In the genomic region with DNA sequence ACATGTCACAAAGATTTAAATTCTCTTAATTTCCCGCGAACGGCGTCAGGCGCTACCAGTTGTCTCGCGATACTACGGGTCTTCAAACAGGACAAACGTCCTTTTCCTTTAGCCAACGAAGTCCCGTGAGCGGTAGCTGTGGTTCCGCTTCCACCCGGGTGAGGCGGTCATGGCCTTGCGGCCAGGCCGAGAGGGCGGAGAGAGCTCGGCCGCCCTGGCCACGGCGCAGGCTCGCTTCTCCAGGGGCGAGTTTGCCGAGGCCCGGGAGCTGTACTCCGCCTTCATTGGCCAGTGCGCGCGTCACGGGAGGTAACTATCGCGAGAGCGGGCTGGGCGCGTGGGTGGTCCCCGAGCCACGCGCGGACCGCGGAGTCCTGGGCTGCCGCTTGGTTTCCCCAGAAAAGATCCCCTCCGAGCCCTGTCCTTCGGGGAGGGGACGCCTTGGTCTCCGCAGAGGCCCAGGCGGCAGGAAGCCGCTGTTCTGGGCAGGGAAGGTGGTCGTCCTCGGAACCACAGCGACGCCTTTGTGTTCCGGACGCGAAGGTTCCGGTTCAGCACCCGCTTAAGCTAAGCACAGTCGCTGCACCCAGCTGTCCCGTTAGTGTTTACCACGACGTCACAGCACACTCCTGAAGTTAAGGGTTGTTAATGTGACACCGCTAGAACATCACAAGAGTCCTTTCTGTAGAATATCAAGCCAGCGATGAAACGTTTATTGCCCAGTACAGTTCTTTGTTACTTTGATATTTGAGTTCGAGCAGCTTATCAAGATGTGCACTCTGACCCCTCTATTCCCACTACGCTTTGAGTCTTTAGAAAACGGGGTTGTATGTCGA, we compare ENCODE assay signal across 9 mouse cellular contexts. TPM values are rescaled to one million over a fixed set of nuclear protein-coding genes. Genes with fewer than 3 reads are reported as not detected.
A peak's percentile ranks its signal among the peaks of the same experiment; 100 is the strongest.
DNase-seq lines count a peak whose midpoint lies in the region; ATAC-seq and TF ChIP-seq lines count a peak whose summit lies in the region.
"Had no signal": no experiment of that assay in that cellular context is flagged by ENCODE, and none has a peak within 500 bp of the region (broad histone marks: within the 10 kb centered on the region; RNA-seq: fewer than 3 reads in every experiment).

A gene (plus strand): TSS at position 110 of the 836 bp plus-strand sequence.

- peak within 1 kb of the TSS; percentile 88 for H3K4me3 ChIP-seq in bone marrow, adult 2 months (replicated peaks; ENCODE audit: control insufficient read depth, low read depth, low read length)
- H3K4me3 ChIP-seq in embryonic facial prominence, embryonic 15.5 days (replicated peaks) = peak within 1 kb of the TSS; percentile 60
- H3K4me3 ChIP-seq in limb, embryonic 14.5 days (replicated peaks; ENCODE audit: low read length) = peak within 1 kb of the TSS; percentile 57
- H3K4me3 ChIP-seq in midbrain, postnatal 0 days (ENCODE audit: low read depth, low read length) = peak within 1 kb of the TSS; percentile 46

- peak within 1 kb of the TSS; percentile 99 for H3K27ac ChIP-seq in bone marrow, adult 2 months (ENCODE audit: control insufficient read depth, insufficient read depth, low read depth, low read length, poor library complexity)
- peak within 1 kb of the TSS; percentile 98 for H3K27ac ChIP-seq in embryonic facial prominence, embryonic 15.5 days (replicated peaks)
- H3K27ac ChIP-seq in limb, embryonic 14.5 days (replicated peaks; ENCODE audit: low read depth, low read length) = peak within 1 kb of the TSS; percentile 96
- peak within 1 kb of the TSS; percentile 99 for H3K27ac ChIP-seq in midbrain, postnatal 0 days (ENCODE audit: low read depth, low read length)

- no peak for TF ChIP-seq CTCF in bone marrow, adult 2 months (IDR thresholded peaks at IDR 0.05; ENCODE audit: control insufficient read depth, insufficient read depth, low read length)
- TF ChIP-seq CTCF in midbrain, postnatal 0 days (IDR thresholded peaks at IDR 0.05) = no peak; the same call in 1 of the 2 replicates

- no peaks in the 10 kb centered on the region for H3K9me3 ChIP-seq in embryonic facial prominence, embryonic 15.5 days (replicated peaks)
- no peaks in the 10 kb centered on the region for H3K9me3 ChIP-seq in limb, embryonic 14.5 days (ENCODE audit: control insufficient read depth, low read length)
- no peaks in the 10 kb centered on the region for H3K9me3 ChIP-seq in midbrain, postnatal 0 days (ENCODE audit: low read length)
- H3K9me3 ChIP-seq: G1E had no signal

- peak within 1 kb of the TSS; percentile 70 for H3K4me2 ChIP-seq in embryonic facial prominence, embryonic 15.5 days (replicated peaks)
- peak within 1 kb of the TSS; percentile 55 for H3K4me2 ChIP-seq in limb, embryonic 14.5 days (replicated peaks; ENCODE audit: low read depth, low read length, severe bottlenecking)
- peak within 1 kb of the TSS; percentile 58 for H3K4me2 ChIP-seq in midbrain, postnatal 0 days (ENCODE audit: low read depth, low read length, poor library complexity, severe bottlenecking)

- H3K36me3 ChIP-seq in embryonic facial prominence, embryonic 15.5 days = peaks cover 11% of the 10 kb centered on the region; the same call in 1 of the 2 replicates
- peaks cover 13% of the 10 kb centered on the region for H3K36me3 ChIP-seq in limb, embryonic 14.5 days (ENCODE audit: control insufficient read depth, insufficient read depth, low read length)
- peaks cover 18% of the 10 kb centered on the region; the same call in 1 of the 2 replicates for H3K36me3 ChIP-seq in midbrain, postnatal 0 days (ENCODE audit: insufficient read depth, low read length)
- H3K36me3 ChIP-seq: G1E had no signal

- DNase-seq in 3T3-L1 (ENCODE audit: low read depth, low spot score) = peak; percentile 97
- peak; percentile 95 for DNase-seq in heart, adult 8-10 months (ENCODE audit: low spot score)
- peak; percentile 97 for DNase-seq in kidney, adult 9 months
- DNase-seq in limb, embryonic 14.5 days (ENCODE audit: low spot score) = peak; percentile 96
- DNase-seq in midbrain, postnatal 0 days (ENCODE audit: low spot score) = peak; percentile 97
- peak; percentile 82 to 91 for DNase-seq in spleen, postnatal 14 days (ENCODE audit: low spot score in 2 of 2)

- H3K27me3 ChIP-seq in embryonic facial prominence, embryonic 15.5 days = no peaks in the 10 kb centered on the region
- H3K27me3 ChIP-seq in limb, embryonic 14.5 days (ENCODE audit: control insufficient read depth, insufficient read depth, low read length) = no peaks in the 10 kb centered on the region
- no peaks in the 10 kb centered on the region for H3K27me3 ChIP-seq in midbrain, postnatal 0 days (ENCODE audit: insufficient read depth, low read length)

- no peaks in the 10 kb centered on the region for H3K4me1 ChIP-seq in bone marrow, adult 2 months (ENCODE audit: control insufficient read depth, insufficient read depth, low read length)
- H3K4me1 ChIP-seq in embryonic facial prominence, embryonic 15.5 days = peaks cover 7% of the 10 kb centered on the region; the same call in 1 of the 2 replicates
- H3K4me1 ChIP-seq in limb, embryonic 14.5 days (ENCODE audit: control insufficient read depth, insufficient read depth, low read length) = peaks cover 6% of the 10 kb centered on the region; the same call in 1 of the 2 replicates
- H3K4me1 ChIP-seq in midbrain, postnatal 0 days (ENCODE audit: insufficient read depth, low read length) = no peaks in the 10 kb centered on the region

- WGBS in bone marrow, adult 2 months = under 1% methylated on average over 69 of the region's 69 CpGs
- WGBS in embryonic facial prominence, embryonic 15.5 days = under 1% methylated on average over 69 of the region's 69 CpGs
- under 1% methylated on average over 66 of the region's 69 CpGs for WGBS in limb, embryonic 14.5 days
- WGBS in midbrain, postnatal 0 days = under 1% methylated on average over 69 of the region's 69 CpGs

- H3K9ac ChIP-seq in embryonic facial prominence, embryonic 15.5 days = peak within 1 kb of the TSS; percentile 81
- H3K9ac ChIP-seq in limb, embryonic 14.5 days (ENCODE audit: low read depth, low read length, severe bottlenecking) = peak within 1 kb of the TSS; percentile 85
- H3K9ac ChIP-seq in midbrain, postnatal 0 days (replicated peaks; ENCODE audit: low read length, poor library complexity, severe bottlenecking) = peak within 1 kb of the TSS; percentile 68

- peak; percentile 94 for ATAC-seq in embryonic facial prominence, embryonic 15.5 days (ENCODE audit: insufficient number of reproducible peaks, low FRiP score, low TSS enrichment, low read depth)
- peak; percentile 95 for ATAC-seq in limb, embryonic 14.5 days (ENCODE audit: low FRiP score, low read depth)
- peak; percentile 98 for ATAC-seq in midbrain, postnatal 0 days (ENCODE audit: low FRiP score)

- peak; percentile 86; the same call in 1 of the 2 replicates for TF ChIP-seq POLR2A in bone marrow, adult 2 months (IDR thresholded peaks at IDR 0.05; ENCODE audit: borderline replicate concordance, control insufficient read depth, low read depth, low read length)
- peak; percentile 97; the same call in 1 of the 2 replicates for TF ChIP-seq POLR2A in limb, embryonic 14.5 days (IDR thresholded peaks at IDR 0.05; ENCODE audit: borderline replicate concordance, extremely low read depth, insufficient read depth, insufficient read length)

RNA-seq across cellular contexts. Expression of the gene that starts here (rescaled TPM):
- polyA plus RNA-seq in bone marrow, adult 2 months (2011; ENCODE audit: insufficient read depth, insufficient read length, low replicate concordance, missing spikeins) = 1.9 and 4.1 TPM in 2 replicates
- polyA plus RNA-seq in embryonic facial prominence, embryonic 15.5 days (2015; fragmentation: Nextera tagmentation; extraction: Ambion mirVana) = 14.4 and 14.5 TPM in 2 replicates
- 10 to 100 TPM; 28.7 to 30.4 (median 28.8) TPM for total RNA-seq in heart, adult 8-10 months (2022)
- polyA plus RNA-seq in limb, embryonic 14.5 days (2012; rRNA removed) = 8.4 and 9.1 TPM in 2 replicates
- polyA plus RNA-seq in limb, embryonic 14.5 days (2014; fragmentation: Nextera tagmentation; extraction: Ambion mirVana) = 13.4 and 15.0 TPM in 2 replicates
- total RNA-seq in midbrain, postnatal 0 days (2014; rRNA removed) = 5.1 and 8.6 TPM in 2 replicates
- 5.3 and 5.4 TPM in 2 replicates for polyA plus RNA-seq in midbrain, postnatal 0 days (2015; fragmentation: Nextera tagmentation; extraction: Ambion mirVana)
- polyA plus RNA-seq: G1E had no signal

Comparison
In these comparisons a context has a peak if more than half of its experiments do, and no peak if none do; other contexts are left out.
1. Peak in every context shown above with its lines: DNase-seq, ATAC-seq, H3K4me3 ChIP-seq and H3K27ac ChIP-seq.